Mouse (Mus musculus) limb, embryonic 14.5 days (tissue): ENCODE results near the gene Kera. TPM values are rescaled to one million over a fixed set of nuclear protein-coding genes. Genes with fewer than 3 reads are reported as not detected.
A peak's percentile ranks its signal among the peaks of the same experiment; 100 is the strongest.

ENCODE experiments used
- ATAC-seq: fragments of 200-750 bp; cut with Nextera tagmentation; 2 replicates; pipeline ENCODE4 v1.8.0; 2017; ENCODE audit warnings: low read depth, moderate number of reproducible peaks, moderate TSS enrichment; ENCODE audit not compliant: low FRiP score
- DNase-seq: peaks from one replicate; pipeline ENCODE4 v3.0.0-alpha.2; 2015; ENCODE audit warnings: low spot score
- H3K27ac ChIP-seq: fragments of 300-500 bp; sonication (generic); replicated peaks from 2 replicates; pipeline ENCODE4 v1.5.1; 2014; ENCODE audit warnings: low read depth, mild to moderate bottlenecking, low read length, moderate library complexity, mixed read lengths
- H3K27me3 ChIP-seq: fragments of 300-500 bp; sonication (generic); 2 replicates; pipeline ENCODE4 v1.6.1; 2014; ENCODE audit warnings: low read length, mixed read lengths; ENCODE audit not compliant: control insufficient read depth, insufficient read depth
- H3K36me3 ChIP-seq: fragments of 300-500 bp; sonication (generic); 2 replicates; pipeline ENCODE4 v1.6.1; 2014; ENCODE audit warnings: mild to moderate bottlenecking, low read length, moderate library complexity, mixed read lengths; ENCODE audit not compliant: control insufficient read depth, insufficient read depth
- H3K4me1 ChIP-seq: fragments of 300-500 bp; sonication (generic); 2 replicates; pipeline ENCODE4 v1.6.1; 2014; ENCODE audit warnings: antibody characterized with exemption, low read length, mixed read lengths; ENCODE audit not compliant: control insufficient read depth, insufficient read depth
- H3K4me2 ChIP-seq: fragments of 300-500 bp; sonication (generic); replicated peaks from 2 replicates; pipeline ENCODE4 v1.6.1; 2014; ENCODE audit warnings: low read depth, mild to moderate bottlenecking, low read length, moderate library complexity; ENCODE audit not compliant: severe bottlenecking
- H3K4me3 ChIP-seq: fragments of 300-500 bp; sonication (generic); replicated peaks from 2 replicates; pipeline ENCODE4 v1.5.1; 2014; ENCODE audit warnings: low read length
- H3K9ac ChIP-seq: fragments of 300-500 bp; sonication (generic); 2 replicates; pipeline ENCODE4 v1.6.1; 2014; ENCODE audit warnings: mild to moderate bottlenecking, low read depth, low read length, moderate library complexity; ENCODE audit not compliant: severe bottlenecking
- H3K9me3 ChIP-seq: fragments of 300-500 bp; sonication (generic); 2 replicates; pipeline ENCODE4 v1.6.1; 2016; ENCODE audit warnings: low read length; ENCODE audit not compliant: control insufficient read depth
- POLR2A ChIP-seq: fragments of 200-500 bp; IDR thresholded peaks from 2 replicates; pipeline ENCODE4 v1.8.0; 2012; ENCODE audit warnings: inconsistent platforms, mild to moderate bottlenecking, moderate library complexity, borderline replicate concordance; ENCODE audit not compliant: insufficient read depth, insufficient read length; ENCODE audit errors: extremely low read depth
- WGBS: fragments of 180-500 bp; shearing (Covaris S2); extraction: QIAGEN DNeasy Blood & Tissue Kit; methylation state at CpG from one replicate; pipeline ENCODE4 v1.1.7; 2014; 5-methylcytosine and 5-hydroxymethylcytosine counted together
- polyA plus RNA-seq, 2 experiments: library from polyadenylated mRNA; depleted of rRNA in 1 of 2; stranded (reverse) in 1 of 2; unstranded in 1 of 2; fragments of >200 nt; fragmentation: Nextera tagmentation in 1 of 2; extraction: Ambion mirVana in 1 of 2; gene quantifications; 2 replicates each; pipeline versions ENCODE4 v1.2.1 to v1.2.3; 2012 to 2014

Gene Kera
- polyA plus RNA-seq, 2 experiments: 119 to 151 TPM

- 43% methylated on average over 3 of the region's 3 CpGs for WGBS
- no peaks in the 10 kb centered on the region for H3K9me3 ChIP-seq
- ATAC-seq: no peak
- no peak overlapping the region for H3K4me2 ChIP-seq
- no peak overlapping the region for H3K27ac ChIP-seq
- no peak overlapping the region for H3K4me3 ChIP-seq
- 0 out of 2 replicates have a peak, but pooled peaks cover 3% of the 10 kb centered on the region for H3K4me1 ChIP-seq
- no peak overlapping the region for H3K9ac ChIP-seq
- H3K27me3 ChIP-seq: no peaks in the 10 kb centered on the region
- no peak for DNase-seq
- no peak for TF ChIP-seq POLR2A
- H3K36me3 ChIP-seq: no peaks in the 10 kb centered on the region
These were observed 22.5 kb upstream of the Kera start for GRCm38 (mm10) chr10:97584176-97584575.

GRCm38 (mm10) chr10:97587159-97587558 is 19.5 kb upstream of the Kera start:
- H3K27me3 ChIP-seq: no peaks in the 10 kb centered on the region
- WGBS: 42% methylated on average over 5 of the region's 5 CpGs
- ATAC-seq (peak; percentile 57; the same call in 1 of the 2 replicates), DNase-seq (peak; percentile 86)
- peak overlapping the region; percentile 9; the same call in 1 of the 2 replicates for H3K27ac ChIP-seq
- no peak for TF ChIP-seq POLR2A
- H3K4me3 ChIP-seq: no peak overlapping the region
- no peaks in the 10 kb centered on the region for H3K9me3 ChIP-seq
- H3K9ac ChIP-seq: no peak overlapping the region
- H3K4me2 ChIP-seq: no peak overlapping the region
- H3K4me1 ChIP-seq: peaks cover 22% of the 10 kb centered on the region
- H3K36me3 ChIP-seq: no peaks in the 10 kb centered on the region

GRCm38 (mm10) chr10:97589574-97589973 is 17.1 kb upstream of the Kera start:
- Histone ChIP-seq H3K27me3 (no peaks in the 10 kb centered on the region), H3K9ac (no peak overlapping the region), H3K4me2 (no peak overlapping the region), H3K9me3 (no peaks in the 10 kb centered on the region), H3K27ac (peak overlapping the region; percentile 48; the same call in 1 of the 2 replicates), H3K4me3 (no peak overlapping the region), H3K4me1 (peaks cover 22% of the 10 kb centered on the region), H3K36me3 (no peaks in the 10 kb centered on the region)
- WGBS: 80% methylated on average over 6 of the region's 6 CpGs
- ATAC-seq (no peak), DNase-seq (no peak)
- TF ChIP-seq POLR2A: no peak

- H3K4me2 ChIP-seq: no peak overlapping the region
- H3K9ac ChIP-seq: no peak overlapping the region
- ATAC-seq (peak; percentile 64; the same call in 1 of the 2 replicates), DNase-seq (peak; percentile 68)
- WGBS: 12% methylated on average over 3 of the region's 3 CpGs
- H3K9me3 ChIP-seq: no peaks in the 10 kb centered on the region
- H3K27ac ChIP-seq: peak overlapping the region; percentile 67
- no peak overlapping the region for H3K4me3 ChIP-seq
- H3K27me3 ChIP-seq: no peaks in the 10 kb centered on the region
- H3K4me1 ChIP-seq: peaks cover 26% of the 10 kb centered on the region
- no peak for TF ChIP-seq POLR2A
- no peaks in the 10 kb centered on the region for H3K36me3 ChIP-seq
These were observed 15.6 kb upstream of the Kera start for GRCm38 (mm10) chr10:97591036-97591435.

GRCm38 (mm10) chr10:97591685-97592084 is 15.0 kb upstream of the Kera start:
- Histone ChIP-seq H3K4me2 (no peak overlapping the region), H3K9ac (no peak overlapping the region), H3K4me1 (peaks cover 26% of the 10 kb centered on the region), H3K9me3 (no peaks in the 10 kb centered on the region), H3K4me3 (no peak overlapping the region), H3K36me3 (no peaks in the 10 kb centered on the region), H3K27me3 (no peaks in the 10 kb centered on the region), H3K27ac (peak overlapping the region; percentile 65; the same call in 1 of the 2 replicates)
- 48% methylated on average over 3 of the region's 3 CpGs for WGBS
- TF ChIP-seq POLR2A: no peak
- ATAC-seq (no peak), DNase-seq (no peak)
